Mouse (Mus musculus) CH12.LX (cell line): ENCODE measurements around the gene Cfap126. TPM values are rescaled to one million over a fixed set of nuclear protein-coding genes. Genes with fewer than 3 reads are reported as not detected.

Experiments used
- DNase-seq: peaks from one replicate; pipeline ENCODE4 v3.0.0-alpha.2; 2013; ENCODE audit errors: extremely low read depth
- H3K27ac ChIP-seq: 2 replicates; pipeline ENCODE4 v1.5.1; 2012; ENCODE audit warnings: low read depth, mild to moderate bottlenecking, control low read depth, moderate library complexity; ENCODE audit not compliant: insufficient read depth
- H3K27me3 ChIP-seq: replicated peaks from 2 replicates; pipeline ENCODE3; 2012; ENCODE audit warnings: inconsistent platforms
- H3K36me3 ChIP-seq, 2 experiments: replicated peaks in 1 of 2; 2 replicates each; pipeline versions ENCODE3 to v1.6.1; 2012; ENCODE audit warnings: inconsistent platforms in 1 of 2, low read length in 1 of 2, mild to moderate bottlenecking in 1 of 2, mixed read lengths in 1 of 2, moderate library complexity in 1 of 2; ENCODE audit not compliant: control insufficient read depth in 1 of 2, insufficient read depth in 1 of 2
- H3K4me1 ChIP-seq, 2 experiments: 2 replicates each; pipeline ENCODE4 v1.6.1; 2012; ENCODE audit warnings: inconsistent platforms in 1 of 2, moderate library complexity in 1 of 2; ENCODE audit not compliant: insufficient read depth in 2 of 2, control insufficient read depth in 1 of 2
- H3K4me2 ChIP-seq: 2 replicates; pipeline ENCODE4 v1.6.1; 2012; ENCODE audit warnings: low read depth, mild to moderate bottlenecking, control low read depth; ENCODE audit not compliant: poor library complexity, insufficient read depth, severe bottlenecking
- H3K4me3 ChIP-seq, 3 experiments: fragments of 150-350 bp in 1 of 3; sonication (generic) in 1 of 3; replicated peaks in 1 of 3; 2 replicates each; pipeline versions ENCODE3 to v1.5.1; 2011 to 2012; ENCODE audit warnings: low read depth in 2 of 3, low read length in 2 of 3, mild to moderate bottlenecking in 2 of 3, moderate library complexity in 2 of 3, control low read depth in 1 of 3, improper control_type of control experiment in 1 of 3, inconsistent platforms in 1 of 3, mixed read lengths in 1 of 3; ENCODE audit not compliant: poor library complexity in 1 of 3
- H3K79me2 ChIP-seq: replicated peaks from 2 replicates; pipeline ENCODE4 v1.6.1; 2012; ENCODE audit warnings: mild to moderate bottlenecking, moderate library complexity; ENCODE audit not compliant: control insufficient read depth, poor library complexity, insufficient read depth, severe bottlenecking; ENCODE audit errors: extremely low read depth
- H3K9ac ChIP-seq: 2 replicates; pipeline ENCODE4 v1.6.1; 2012; ENCODE audit warnings: low read depth, mild to moderate bottlenecking, control low read depth, moderate library complexity; ENCODE audit not compliant: insufficient read depth
- H3K9me3 ChIP-seq: replicated peaks from 2 replicates; pipeline ENCODE3; 2012; ENCODE audit warnings: low read length, inconsistent platforms, mixed read lengths
- BHLHE40 ChIP-seq: IDR thresholded peaks from 2 replicates; pipeline ENCODE4 v1.6.1; 2011; ENCODE audit warnings: mild to moderate bottlenecking, low read depth, low read length, improper control_type of control experiment
- CHD1 ChIP-seq: IDR thresholded peaks from 2 replicates; pipeline ENCODE4 v1.6.1; 2012; ENCODE audit warnings: low read depth, low read length, improper control_type of control experiment, inconsistent platforms
- E2F4 ChIP-seq: IDR thresholded peaks from 2 replicates; pipeline ENCODE4 v1.6.1; 2011; ENCODE audit warnings: low read depth, low read length, improper control_type of control experiment; ENCODE audit not compliant: insufficient replicate concordance
- ELF1 ChIP-seq: IDR thresholded peaks from 2 replicates; pipeline ENCODE4 v1.6.1; 2014; ENCODE audit warnings: low read depth, mild to moderate bottlenecking, inconsistent platforms, low read length, improper control_type of control experiment
- ETS1 ChIP-seq: conservative IDR thresholded peaks from 2 replicates; pipeline ENCODE4 v1.6.1; 2012; ENCODE audit warnings: low read depth, mild to moderate bottlenecking, inconsistent platforms, low read length, improper control_type of control experiment, moderate library complexity
- IRF4 ChIP-seq: IDR thresholded peaks from 2 replicates; pipeline ENCODE4 v1.6.1; 2014; ENCODE audit warnings: low read depth, mild to moderate bottlenecking, inconsistent platforms, low read length, improper control_type of control experiment
- JUN ChIP-seq: IDR thresholded peaks from 2 replicates; pipeline ENCODE4 v1.6.1; 2011; ENCODE audit warnings: low read depth, mild to moderate bottlenecking, low read length, improper control_type of control experiment, moderate library complexity; ENCODE audit not compliant: insufficient read depth
- JUND ChIP-seq: conservative IDR thresholded peaks from 2 replicates; pipeline ENCODE4 v1.6.1; 2011; ENCODE audit warnings: low read depth, low read length, improper control_type of control experiment
- MAX ChIP-seq: IDR thresholded peaks from 2 replicates; pipeline ENCODE4 v1.6.1; 2011; ENCODE audit warnings: low read length, improper control_type of control experiment
- MAZ ChIP-seq: IDR thresholded peaks from 2 replicates; pipeline ENCODE4 v1.6.1; 2012; ENCODE audit warnings: low read depth, mild to moderate bottlenecking, inconsistent platforms, low read length, improper control_type of control experiment, moderate library complexity
- MEF2A ChIP-seq: IDR thresholded peaks from 2 replicates; pipeline ENCODE4 v1.6.1; 2014; ENCODE audit warnings: low read depth, mild to moderate bottlenecking, inconsistent platforms, low read length, improper control_type of control experiment, borderline replicate concordance
- MXI1 ChIP-seq: IDR thresholded peaks from 2 replicates; pipeline ENCODE4 v1.6.1; 2011; ENCODE audit warnings: mild to moderate bottlenecking, low read depth, low read length, improper control_type of control experiment
- NELFE ChIP-seq: IDR thresholded peaks from 2 replicates; pipeline ENCODE4 v1.6.1; 2011; ENCODE audit warnings: low read depth, low read length, improper control_type of control experiment
- POLR2A ChIP-seq: IDR thresholded peaks from 2 replicates; pipeline ENCODE4 v1.6.1; 2011; ENCODE audit warnings: low read depth, mild to moderate bottlenecking, improper control_type of control experiment, low read length
- POLR2AphosphoS2 ChIP-seq: IDR thresholded peaks from 2 replicates; pipeline ENCODE4 v1.6.1; 2011; ENCODE audit warnings: low read depth, low read length, improper control_type of control experiment
- RCOR1 ChIP-seq: conservative IDR thresholded peaks from 2 replicates; pipeline ENCODE4 v1.6.1; 2012; ENCODE audit warnings: low read depth, mild to moderate bottlenecking, inconsistent platforms, low read length, improper control_type of control experiment
- SIN3A ChIP-seq: IDR thresholded peaks from 2 replicates; pipeline ENCODE4 v1.6.1; 2012; ENCODE audit warnings: low read length, improper control_type of control experiment, inconsistent platforms
- SMC3 ChIP-seq: IDR thresholded peaks from 2 replicates; pipeline ENCODE4 v1.6.1; 2011; ENCODE audit warnings: low read depth, low read length, improper control_type of control experiment
- TBP ChIP-seq: conservative IDR thresholded peaks from 2 replicates; pipeline ENCODE4 v1.6.1; 2011; ENCODE audit warnings: low read depth, low read length, improper control_type of control experiment
- TCF12 ChIP-seq: IDR thresholded peaks from 2 replicates; pipeline ENCODE4 v1.6.1; 2014; ENCODE audit warnings: low read depth, mild to moderate bottlenecking, inconsistent platforms, low read length, improper control_type of control experiment
- UBTF ChIP-seq: IDR thresholded peaks from 2 replicates; pipeline ENCODE4 v1.6.1; 2012; ENCODE audit warnings: low read depth, mild to moderate bottlenecking, inconsistent platforms, low read length, improper control_type of control experiment, moderate library complexity
- USF2 ChIP-seq: conservative IDR thresholded peaks from 2 replicates; pipeline ENCODE4 v1.6.1; 2011; ENCODE audit warnings: low read depth, low read length, improper control_type of control experiment
- dilution Hi-C: fragments of 300-500 bp; cut with MboI; formaldehyde crosslinking; loops from 2 replicates; pipeline ENCODE4 v1.14.3; 2020; ENCODE audit warnings: low sequenced_read_pairs; ENCODE audit not compliant: extremely low pct_unique_long_range_greater_than_20kb, extremely low pct_ligation_motif_present
- in situ Hi-C: fragments of 300-500 bp; cut with MboI; formaldehyde crosslinking; loops from 3 replicates; pipeline ENCODE4 v1.14.3; 2019; ENCODE audit warnings: low sequenced_read_pairs, low pct_ligation_motif_present, low pct_unique_long_range_greater_than_20kb, mixed read lengths
- polyA plus RNA-seq: library from polyadenylated mRNA; unstranded; fragments of >175 nt; gene quantifications from 2 replicates; pipeline ENCODE4 v1.2.1, GENCODE M21; 2012; ENCODE audit warnings: low read depth; ENCODE audit not compliant: insufficient read length
- total RNA-seq, 2 experiments: library from RNA; depleted of rRNA; stranded (reverse); fragments of 300-350 nt in 1 of 2; fragments of >200 nt in 1 of 2; gene quantifications; 2 replicates each; pipeline ENCODE4 v1.2.3; 2012 to 2014

Cfap126 gene
- total and polyA plus RNA-seq, 3 experiments: 0.79 to 3.4 (median 2.0) TPM

- no peak for TF ChIP-seq USF2
- Histone ChIP-seq H3K9me3 (no peaks in the 10 kb centered on the region), H3K27me3 (peaks cover 19% of the 10 kb centered on the region), H3K9ac (no peak overlapping the region), H3K27ac (no peak overlapping the region), H3K4me2 (no peak overlapping the region), H3K36me3 (no peaks in the 10 kb centered on the region), H3K4me1 (peaks cover 0 to 5% of the 10 kb centered on the region in 2 experiments; a peak in 1 of 4 replicates), H3K79me2 (no peaks in the 10 kb centered on the region), H3K4me3 (no peak overlapping the region)
- in situ Hi-C loops: no loop called here
- dilution Hi-C loops: no loop called here
- DNase-seq: no peak
These were observed 42.9 kb downstream of the Cfap126 start for GRCm38 (mm10) chr1:171156644-171157043.

- H3K4me2 ChIP-seq: no peak overlapping the region
- H3K9ac ChIP-seq: no peak overlapping the region
- H3K36me3 ChIP-seq: no peaks in the 10 kb centered on the region
- H3K27me3 ChIP-seq: peaks cover 19% of the 10 kb centered on the region
- no peaks in the 10 kb centered on the region for H3K79me2 ChIP-seq
- TF ChIP-seq JUN (no peak), POLR2AphosphoS2 (no peak), SIN3A (no peak), E2F4 (no peak), TBP (peak; percentile 94)
- dilution Hi-C loops (no loop called here), in situ Hi-C loops (no loop called here)
- H3K4me1 ChIP-seq: peaks cover 0 to 5% of the 10 kb centered on the region in 2 experiments; a peak in 1 of 4 replicates
- DNase-seq: no peak
- H3K9me3 ChIP-seq: no peaks in the 10 kb centered on the region
- H3K4me3 ChIP-seq: no peak overlapping the region
- H3K27ac ChIP-seq: no peak overlapping the region
These were observed 44.2 kb downstream of the Cfap126 start for GRCm38 (mm10) chr1:171157965-171158364.

GRCm38 (mm10) chr1:171159485-171159975 lies 45.8 kb downstream of the Cfap126 start:
- Histone ChIP-seq H3K36me3 (no peaks in the 10 kb centered on the region), H3K79me2 (no peaks in the 10 kb centered on the region), H3K9ac (no peak overlapping the region), H3K27ac (no peak overlapping the region), H3K4me1 (peaks cover 0 to 5% of the 10 kb centered on the region in 2 experiments; a peak in 2 of 4 replicates), H3K27me3 (peaks cover 19% of the 10 kb centered on the region), H3K9me3 (no peaks in the 10 kb centered on the region), H3K4me3 (no peak overlapping the region), H3K4me2 (no peak overlapping the region)
- no peak for DNase-seq
- dilution Hi-C loops (no loop called here), in situ Hi-C loops (no loop called here)
- TF ChIP-seq TBP: no peak
- no peak for TF ChIP-seq JUND
- no peak for TF ChIP-seq RCOR1
- no peak for TF ChIP-seq BHLHE40
- TF ChIP-seq SMC3: no peak
- no peak for TF ChIP-seq POLR2AphosphoS2
- TF ChIP-seq ETS1: no peak
- no peak for TF ChIP-seq MEF2A
- TF ChIP-seq NELFE: no peak
- TF ChIP-seq TCF12: no peak
- no peak for TF ChIP-seq JUN
- TF ChIP-seq MAZ: no peak
- TF ChIP-seq IRF4: no peak
- no peak for TF ChIP-seq ELF1
- TF ChIP-seq MAX: no peak
- no peak for TF ChIP-seq MXI1
- no peak for TF ChIP-seq CHD1
- TF ChIP-seq POLR2A: no peak
- no peak for TF ChIP-seq UBTF
